Mouse (Mus musculus): ENCODE measurements around the gene Gpa33. TPM values are rescaled to one million over a fixed set of nuclear protein-coding genes. Genes with fewer than 3 reads are reported as not detected.

Gpa33 gene
- not detected for polyA plus RNA-seq (2017; shearing (Covaris generic))

DNA sequence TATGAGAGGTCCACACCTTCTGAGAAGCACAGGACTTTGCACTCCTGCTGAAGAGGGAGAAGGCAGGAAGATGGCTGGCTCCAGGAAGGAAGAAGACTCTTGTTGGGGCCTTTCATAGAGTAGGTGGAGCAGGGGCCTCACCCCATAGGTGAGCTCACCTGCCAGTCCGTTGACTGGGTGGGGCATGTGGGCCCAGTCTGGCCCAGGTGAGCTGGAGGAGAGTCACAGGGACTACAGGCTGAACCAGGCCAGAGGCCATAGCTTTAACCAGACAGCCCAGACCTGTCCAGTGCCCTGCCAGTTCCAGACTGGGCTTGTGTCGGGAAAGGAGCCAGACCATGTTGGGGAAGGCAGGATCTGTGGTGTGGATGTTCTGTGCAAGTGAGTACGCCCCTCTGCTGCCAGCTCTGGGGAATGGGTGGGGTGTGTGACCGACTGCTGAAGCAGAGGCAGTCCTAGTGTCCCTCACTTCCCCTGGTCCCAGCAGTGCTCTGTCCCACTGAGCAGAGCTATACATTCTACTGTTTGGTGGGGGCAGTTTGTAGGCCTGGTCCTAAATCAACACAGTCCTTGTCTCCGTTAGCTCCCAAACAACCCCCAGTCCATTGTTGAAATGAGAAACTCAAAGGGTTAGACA is at the start of gene Gpa33:
Gene Gpa33 (plus strand): TSS at position 15 of the 637 bp plus-strand sequence.
- no peak for ATAC-seq

DNA sequence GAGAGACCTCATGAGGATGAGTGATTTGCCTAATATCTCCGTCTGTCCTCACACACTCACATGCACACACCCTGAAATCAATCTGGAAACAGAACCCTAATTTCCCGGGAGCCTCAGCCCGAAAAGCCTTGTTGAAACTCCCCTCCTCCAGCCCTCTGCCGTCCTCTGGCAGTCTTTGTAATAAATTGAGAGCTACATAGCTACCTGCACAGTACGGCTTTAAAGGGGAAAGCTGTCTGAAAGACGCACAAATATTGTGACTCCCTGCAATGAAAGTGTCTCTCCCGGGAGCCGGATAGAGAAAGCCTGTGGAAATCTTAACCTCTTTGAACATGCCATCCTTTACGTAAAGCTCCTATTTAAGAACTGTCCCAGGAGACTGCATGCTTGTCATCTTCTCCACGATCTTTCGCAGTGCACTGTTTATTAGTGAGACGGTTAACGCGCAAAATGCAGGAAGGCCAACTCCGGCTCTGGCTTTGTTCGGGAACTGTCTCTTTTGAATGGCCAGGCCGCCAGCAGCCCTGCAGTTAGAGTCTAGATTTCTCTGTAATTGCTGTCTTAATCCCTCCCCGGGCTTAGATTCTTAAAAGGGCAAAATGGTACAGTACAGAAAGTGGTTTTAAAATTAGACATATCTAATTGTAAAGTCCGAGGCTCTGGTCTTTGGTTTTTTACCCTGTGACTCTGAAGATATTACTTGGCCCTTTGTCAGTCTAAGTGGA is 41.4 kb upstream of the Gpa33 start:
- no peak for ATAC-seq

DNA sequence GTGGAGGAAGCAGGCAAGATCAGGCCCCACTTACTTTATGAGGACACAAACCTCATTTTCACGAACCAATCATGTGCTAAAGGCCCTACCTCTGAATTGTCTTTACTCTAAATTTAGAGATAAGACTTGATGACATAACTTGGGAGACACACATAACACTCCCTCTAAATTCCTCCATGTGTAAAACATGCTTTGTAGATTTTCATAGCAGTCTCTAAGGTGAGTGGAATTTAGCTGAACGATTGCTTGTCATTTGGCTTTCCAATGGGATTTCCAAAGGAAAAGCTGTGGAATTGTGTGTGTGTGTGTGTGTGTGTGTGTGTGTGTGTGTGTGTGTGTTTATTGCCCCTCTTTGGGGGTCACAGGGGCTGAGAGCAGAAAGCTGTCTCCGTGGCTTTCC is 40.7 kb upstream of the Gpa33 start:
- ATAC-seq: no peak

GRCm38 (mm10) chr1:166089739-166090138 is 40.3 kb upstream of the Gpa33 start:
- ATAC-seq: no peak

DNA sequence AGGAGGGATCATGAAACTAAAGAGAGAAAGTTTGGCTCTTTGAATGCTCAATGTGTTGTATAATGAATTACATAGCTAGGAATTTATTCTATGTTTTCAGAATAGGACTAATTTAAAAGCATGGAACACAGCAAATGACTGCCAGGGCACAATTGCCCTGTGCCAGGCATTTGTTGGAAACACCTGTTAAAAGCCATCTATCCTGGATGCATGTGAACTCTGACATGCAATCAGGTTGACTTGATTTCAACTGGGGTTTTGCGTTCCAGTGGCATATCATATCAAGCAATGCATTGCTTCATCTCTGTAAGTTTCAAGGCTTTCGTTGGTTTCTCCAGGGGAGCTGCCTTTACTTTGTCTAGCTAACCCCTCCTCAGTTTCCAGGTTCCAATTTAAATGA is 39.7 kb upstream of the Gpa33 start:
- no peak for ATAC-seq

DNA sequence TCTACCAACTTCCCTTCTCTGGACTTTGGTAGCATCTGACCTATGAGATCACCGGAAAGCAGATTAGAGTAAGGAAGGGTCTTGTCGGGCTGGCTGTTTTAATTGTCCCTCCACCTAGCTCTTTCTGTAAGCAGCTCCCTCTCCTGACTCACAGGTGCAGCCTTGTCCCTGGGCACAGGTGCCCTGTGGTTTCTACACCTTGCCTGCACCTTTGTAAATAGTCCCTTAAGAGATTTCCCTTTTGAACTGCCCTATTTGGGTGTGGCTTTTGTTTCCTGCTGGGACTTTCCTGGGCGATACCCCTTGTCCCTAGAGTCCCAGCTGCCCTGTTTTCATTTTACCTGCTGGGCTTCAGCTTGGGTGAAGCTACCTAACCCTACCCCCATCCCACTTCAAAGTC is 35.6 kb upstream of the Gpa33 start:
- ATAC-seq: no peak

- ATAC-seq: no peak
These were observed 31.9 kb upstream of the Gpa33 start for GRCm38 (mm10) chr1:166098120-166098519.

- ATAC-seq: no peak
These were observed 27.0 kb upstream of the Gpa33 start for GRCm38 (mm10) chr1:166102920-166103608.

GRCm38 (mm10) chr1:166104858-166105257 is 25.2 kb upstream of the Gpa33 start:
- ATAC-seq: no peak

GRCm38 (mm10) chr1:166105464-166105863 is 24.6 kb upstream of the Gpa33 start:
- ATAC-seq: no peak

DNA sequence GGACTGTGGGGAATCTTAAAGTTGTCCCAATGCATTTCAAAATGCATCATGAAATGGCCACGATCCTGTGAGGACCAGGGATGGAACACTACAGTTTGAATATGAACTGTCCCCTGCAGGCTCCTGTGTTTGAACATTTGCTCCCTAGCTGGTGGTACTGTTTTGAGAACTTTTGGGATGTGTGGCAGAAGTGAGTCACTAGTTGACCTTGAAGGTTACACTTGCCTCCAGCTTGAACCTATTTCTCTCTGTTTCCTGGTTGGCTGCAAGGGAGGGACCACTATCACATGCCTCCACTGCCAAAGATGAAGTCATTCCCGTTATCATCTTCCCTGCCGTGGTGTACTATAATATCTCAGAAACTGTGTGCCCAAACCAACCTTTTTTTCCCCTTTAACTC is 15.1 kb upstream of the Gpa33 start:
- no peak for ATAC-seq

- no peak for ATAC-seq
These were observed 14.3 kb upstream of the Gpa33 start for GRCm38 (mm10) chr1:166115719-166116118.

DNA sequence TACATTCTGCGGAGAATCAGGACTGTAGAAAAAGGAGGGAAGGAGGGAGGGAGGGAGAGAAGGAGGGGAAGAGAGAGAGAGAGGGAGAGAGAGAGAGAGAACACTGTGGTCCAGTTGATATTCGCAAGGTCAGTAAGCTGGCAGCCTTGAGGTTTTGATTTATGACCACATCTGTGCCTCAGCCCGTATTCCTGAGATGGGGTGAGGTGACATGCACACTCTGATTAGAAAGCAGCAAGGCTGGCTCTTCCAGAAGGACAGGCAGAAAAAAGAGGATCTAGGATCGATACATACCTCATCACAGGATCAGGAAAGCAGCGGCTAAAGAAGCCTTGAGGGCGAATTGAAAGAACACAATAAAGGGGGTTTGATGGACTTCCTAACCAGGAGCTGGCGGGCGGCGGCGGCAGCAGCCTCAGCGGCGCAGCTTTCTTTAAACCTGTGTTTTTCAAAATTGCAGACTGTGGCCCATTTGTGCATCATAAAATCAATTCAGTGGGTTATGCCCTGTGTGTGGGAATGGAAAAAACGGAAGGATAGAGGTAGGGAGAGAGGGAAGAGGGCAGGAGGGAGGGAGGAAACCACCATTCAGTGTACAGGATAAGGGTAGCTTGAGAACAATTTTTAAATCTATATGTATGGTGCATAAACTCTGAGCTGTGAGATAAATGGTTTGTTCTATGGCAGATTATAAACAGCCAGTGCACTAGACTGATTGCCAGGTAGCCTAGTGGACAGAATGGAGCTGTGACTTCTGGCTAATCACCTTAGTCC is 12.0 kb upstream of the Gpa33 start:
- no peak for ATAC-seq

GRCm38 (mm10) chr1:166122114-166122513 is 7.9 kb upstream of the Gpa33 start:
- no peak for ATAC-seq

DNA sequence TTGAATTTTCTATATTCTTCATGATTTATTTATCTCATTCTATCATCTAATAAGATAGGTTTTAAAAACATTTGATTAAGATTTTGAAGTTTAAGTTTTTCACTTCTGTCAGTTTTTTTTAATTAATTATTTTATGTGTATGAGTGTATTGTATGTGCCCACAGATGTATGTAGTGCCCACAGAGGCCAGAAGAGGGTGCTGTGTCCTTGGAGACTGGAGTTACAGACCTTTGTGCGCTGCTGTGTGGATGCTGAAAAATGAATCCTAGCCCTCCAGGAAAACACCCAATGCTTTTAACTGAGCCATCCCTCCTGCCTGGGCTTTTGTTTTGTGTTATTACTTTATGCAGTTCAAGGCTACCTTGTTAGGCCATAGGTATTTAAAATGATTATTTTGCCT is 7.0 kb upstream of the Gpa33 start:
- ATAC-seq: no peak

DNA sequence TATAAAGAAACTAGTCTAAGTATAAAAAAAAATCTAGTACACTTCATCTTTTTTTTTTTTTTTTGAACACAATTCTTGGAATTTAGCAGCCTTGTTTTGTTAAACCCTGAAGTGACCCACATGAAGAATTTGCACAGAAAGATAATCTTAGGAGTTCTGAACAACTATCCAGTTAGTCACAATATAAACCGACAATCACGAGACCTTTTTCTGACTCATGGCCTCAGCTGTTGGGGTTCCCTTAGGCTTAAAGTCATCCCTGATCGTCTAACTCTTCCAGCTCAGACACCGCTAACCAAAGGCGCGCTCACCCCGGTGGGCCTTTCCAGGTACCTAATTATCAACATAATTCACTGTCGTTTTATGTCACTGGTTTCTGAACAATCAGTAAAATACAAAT is 6.3 kb upstream of the Gpa33 start:
- ATAC-seq: no peak

GRCm38 (mm10) chr1:166124932-166125593 is 5.0 kb upstream of the Gpa33 start:
- no peak for ATAC-seq

GRCm38 (mm10) chr1:166126290-166126689 is 3.7 kb upstream of the Gpa33 start:
- no peak for ATAC-seq

- no peak for ATAC-seq
These were observed 3.2 kb upstream of the Gpa33 start for GRCm38 (mm10) chr1:166126795-166127194.

GRCm38 (mm10) chr1:166127719-166128118 is 2.3 kb upstream of the Gpa33 start, which contains the start of gene Dusp27:
Gene Dusp27 (minus strand): TSS chr1:166127922.
- ATAC-seq: no peak

- no peak for ATAC-seq
These were observed 1.5 kb upstream of the Gpa33 start for GRCm38 (mm10) chr1:166128551-166128950.

DNA sequence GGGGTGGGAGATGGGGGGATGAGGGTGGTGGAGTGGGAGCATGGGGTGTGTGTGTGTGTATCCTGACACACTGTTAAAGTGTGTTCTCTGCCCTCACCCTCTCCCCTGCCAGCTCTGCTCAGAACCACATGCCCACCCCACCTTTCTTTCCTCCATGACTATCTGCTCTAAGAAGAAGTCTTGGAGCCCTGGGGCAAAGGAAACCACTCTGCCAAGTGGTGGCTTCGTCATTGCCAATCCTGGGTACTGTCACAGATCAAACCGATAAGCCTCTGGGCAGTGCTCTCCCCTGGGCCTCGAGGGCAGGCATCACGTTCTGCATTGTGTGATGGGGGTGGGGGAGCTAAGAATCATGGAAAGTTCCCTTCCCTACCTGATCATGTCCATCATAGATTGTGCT is 2.3 kb downstream of the Gpa33 start:
- no peak for ATAC-seq
